Mouse (Mus musculus) 416B (cell line): ENCODE measurements around the gene Gm3453.
"Not testable (repeated sequence)": the region's sequence is repeated elsewhere in the genome, so short reads cannot be mapped to it uniquely, and the experiment has no call there.

ENCODE experiments used
- DNase-seq: peaks from one replicate; pipeline ENCODE4 v3.0.0; 2011; ENCODE audit warnings: low read depth

Gm3453 gene

GRCm38 (mm10) chr14:5979037-5979436 lies at the start of gene Gm3453:
Gm3453 (minus strand) TSS chr14:5979137.
- DNase-seq, result not testable (repeated sequence)

GRCm38 (mm10) chr14:5987136-5987535 lies 8.2 kb upstream of the Gm3453 start:
- not testable (repeated sequence) for DNase-seq

- not testable (repeated sequence) for DNase-seq
These were observed 16.5 kb downstream of the Gm3453 start for GRCm38 (mm10) chr14:5962441-5962840.

- DNase-seq, result not testable (repeated sequence)
These were observed 17.3 kb downstream of the Gm3453 start, which contains the start of gene Gm3248 for GRCm38 (mm10) chr14:5961635-5962034. Gm3248 (minus strand) TSS chr14:5961745.

GRCm38 (mm10) chr14:5961102-5961501 lies 17.8 kb downstream of the Gm3453 start:
- not testable (repeated sequence) for DNase-seq

GRCm38 (mm10) chr14:5960479-5960878 lies 18.5 kb downstream of the Gm3453 start:
- not testable (repeated sequence) for DNase-seq

- not testable (repeated sequence) for DNase-seq
These were observed 55.7 kb downstream of the Gm3453 start for GRCm38 (mm10) chr14:5923276-5923675.
